Mouse (Mus musculus): Measurements from ENCODE around the gene Cdkal1.

DNA sequence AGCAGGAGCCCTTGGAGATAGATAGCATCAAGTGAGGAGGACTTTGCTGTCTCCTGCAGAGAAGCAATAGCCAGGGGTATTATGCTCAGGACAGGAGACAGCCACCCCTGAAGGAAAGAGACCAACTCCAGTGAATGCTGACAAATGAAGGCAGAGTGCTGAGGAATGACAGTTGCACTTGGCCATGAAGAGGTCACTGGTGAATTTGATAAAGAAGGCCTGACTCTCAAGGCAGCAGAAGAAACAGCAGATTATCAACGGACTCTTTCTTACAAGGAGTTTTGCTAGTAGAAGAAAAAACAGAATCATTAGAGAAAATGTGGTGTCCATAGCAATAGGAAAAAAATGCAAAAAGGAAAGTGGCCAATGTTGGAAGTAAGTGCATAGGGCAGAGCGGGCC is 37.2 kb downstream of the Cdkal1 start:
- no peak for TF ChIP-seq CTCF (IDR thresholded peaks at IDR 0.05; ENCODE audit: low read depth)
- TF ChIP-seq EP300 (optimal IDR thresholded peaks at IDR 0.05), result no peak
